Mouse (Mus musculus): ENCODE measurements around the gene 4833439L19Rik.

4833439L19Rik gene

DNA sequence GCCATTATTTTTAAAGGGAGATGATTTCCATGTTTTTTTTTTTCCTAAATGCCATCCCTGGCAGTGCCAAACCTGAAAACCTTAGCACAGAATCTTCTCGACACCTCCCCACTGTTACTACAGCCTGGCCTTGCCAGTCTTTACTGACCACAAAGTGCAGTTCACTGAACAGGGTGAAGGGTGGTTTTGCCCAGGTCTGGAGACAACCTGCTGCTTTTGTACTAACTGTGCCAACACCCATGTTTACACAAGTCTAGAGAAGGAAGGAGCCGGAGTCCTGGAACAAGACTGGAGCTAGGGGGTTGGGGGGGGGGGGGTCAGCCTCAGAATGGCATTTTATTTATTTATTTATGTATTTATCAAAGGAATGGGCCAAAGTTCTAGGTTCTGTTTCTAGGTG is 16.1 kb upstream of the 4833439L19Rik start:
- no peak for DNase-seq

DNA sequence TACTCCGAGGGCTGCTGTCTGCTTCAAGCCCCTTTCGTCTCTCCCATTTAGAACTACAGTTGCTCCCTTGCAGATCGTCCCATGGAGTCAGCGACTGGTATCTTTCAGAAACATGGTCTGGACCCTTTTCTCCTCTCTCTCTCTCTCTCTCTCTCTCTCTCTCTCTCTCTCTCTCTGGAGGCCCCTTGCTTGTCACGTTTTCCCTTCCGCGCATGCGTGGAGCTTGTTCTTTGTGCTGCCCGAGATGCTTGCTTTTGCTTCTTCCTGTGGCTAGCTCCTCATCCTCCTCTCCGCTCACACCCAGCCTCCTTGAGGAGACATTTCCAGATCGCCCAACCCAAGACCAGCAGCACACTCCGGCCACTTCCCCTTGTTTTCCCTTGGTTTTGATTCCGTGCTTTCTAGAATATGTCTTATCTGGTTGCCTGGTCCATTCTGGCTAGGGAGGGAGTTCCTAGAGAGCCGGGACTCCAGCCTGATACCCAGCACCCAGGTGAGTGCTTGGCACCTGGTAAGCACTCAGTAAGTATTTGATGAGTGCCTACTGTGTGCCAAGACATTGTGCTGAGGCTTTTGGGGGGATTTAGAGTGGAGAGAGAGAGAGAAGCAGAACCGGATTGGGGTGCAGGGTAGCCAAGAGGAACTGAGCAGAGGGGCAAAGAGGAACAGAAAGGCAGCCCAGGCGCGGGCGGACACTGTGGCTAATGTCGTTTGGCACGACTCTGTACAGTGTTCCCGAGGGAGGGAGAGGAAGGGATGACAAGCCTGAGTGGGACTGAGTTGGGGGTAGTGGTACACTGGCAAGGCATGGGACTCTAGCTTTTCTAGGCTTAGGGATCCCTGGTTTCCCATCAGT is 12.6 kb upstream of the 4833439L19Rik start:
- peak; percentile 41 to 50 for DNase-seq

DNA sequence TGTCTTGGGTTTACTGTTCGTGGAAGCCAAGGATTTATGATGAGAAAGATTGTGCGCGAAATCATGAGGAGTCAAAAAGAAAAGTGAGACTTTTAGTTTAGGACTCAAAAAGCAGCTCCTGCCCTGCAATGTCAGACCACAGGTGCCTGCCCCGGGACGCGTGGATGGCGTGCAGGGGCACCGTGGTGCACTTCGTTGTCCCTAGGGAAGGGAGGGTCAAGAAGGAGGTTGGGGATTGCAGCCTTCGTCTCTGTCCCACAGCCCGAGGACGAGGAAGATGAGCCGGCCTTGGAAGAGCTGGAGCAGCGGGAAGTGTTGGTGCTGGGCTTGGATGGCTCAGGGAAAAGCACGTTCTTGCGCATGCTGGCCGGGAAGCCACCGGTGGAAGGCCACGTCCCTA is 10.3 kb upstream of the 4833439L19Rik start:
- peak in 1 of 2 experiments; percentile 12 for DNase-seq

DNA sequence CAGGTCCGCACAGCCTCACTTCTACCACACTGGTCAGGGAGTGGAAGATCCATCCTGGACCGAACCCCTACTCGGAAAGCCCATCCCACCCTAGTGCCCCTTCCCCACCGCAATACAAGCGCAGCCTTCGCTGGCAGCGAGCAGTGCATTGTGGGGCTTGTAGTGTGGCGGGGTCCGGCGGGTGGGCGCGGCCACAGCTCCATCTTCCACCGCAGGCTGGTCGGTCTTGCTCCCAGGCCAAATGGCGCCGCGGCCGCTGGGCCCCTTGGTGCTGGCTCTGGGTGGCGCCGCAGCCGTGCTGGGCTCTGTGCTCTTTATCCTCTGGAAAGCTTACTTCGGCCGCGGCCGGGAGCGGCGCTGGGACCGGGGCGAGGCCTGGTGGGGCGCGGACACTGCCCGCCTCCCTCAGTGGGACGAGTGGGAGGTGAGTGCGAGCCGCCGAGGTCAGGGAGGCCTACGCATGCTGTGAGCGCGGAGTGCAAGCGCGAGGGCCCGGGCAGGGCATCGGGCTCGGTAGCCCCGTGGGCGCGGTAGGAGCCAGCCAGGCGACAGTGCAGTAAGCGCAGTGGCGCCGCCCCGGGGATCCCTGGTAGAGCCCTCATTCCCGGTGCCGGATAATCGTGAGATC is 9.7 kb upstream of the 4833439L19Rik start, which contains the start of gene Arl10:
Arl10 (plus strand) TSS at position 162 of the 628 bp plus-strand sequence.
- DNase-seq = peak; percentile 49 to 71

DNA sequence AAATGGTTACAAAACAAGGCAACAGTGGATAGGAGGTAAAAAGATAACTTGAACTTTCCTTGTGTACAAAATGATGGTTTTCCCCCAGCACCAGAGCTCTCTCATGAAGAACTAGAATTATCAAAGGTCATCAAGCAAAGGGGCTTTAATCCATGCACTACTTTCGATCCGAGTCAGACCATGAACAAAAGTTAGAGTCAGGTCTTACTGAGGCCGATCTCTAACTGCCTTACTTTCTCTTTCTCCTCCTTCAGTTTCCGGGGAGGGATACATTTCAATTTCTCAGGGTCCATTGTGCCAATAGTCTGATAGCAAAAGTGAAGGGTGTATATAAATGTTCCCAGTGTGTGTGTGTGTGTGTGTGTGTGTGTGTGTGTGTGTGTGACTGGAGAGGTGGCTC is 7.4 kb upstream of the 4833439L19Rik start:
- DNase-seq = no peak

DNA sequence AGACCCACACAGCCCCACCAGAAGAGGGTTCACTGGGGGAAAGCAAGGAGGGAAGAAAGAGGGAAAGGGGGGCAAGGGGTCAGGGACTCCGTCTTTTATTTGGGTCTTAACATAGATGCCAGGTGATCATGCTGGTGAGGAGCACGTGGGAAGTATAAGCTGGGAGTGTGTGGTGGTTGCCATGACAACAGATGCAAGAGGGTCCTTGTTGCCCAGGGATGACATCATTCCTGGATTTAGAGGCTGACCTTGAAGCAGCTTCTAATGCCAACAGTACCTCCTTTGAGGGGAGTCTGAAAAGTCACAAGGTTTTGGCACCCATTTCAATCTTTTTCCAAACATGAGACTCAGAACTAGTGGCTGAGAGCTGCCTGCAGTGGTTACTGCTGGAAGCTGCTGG is 6.4 kb upstream of the 4833439L19Rik start:
- DNase-seq = no peak

DNA sequence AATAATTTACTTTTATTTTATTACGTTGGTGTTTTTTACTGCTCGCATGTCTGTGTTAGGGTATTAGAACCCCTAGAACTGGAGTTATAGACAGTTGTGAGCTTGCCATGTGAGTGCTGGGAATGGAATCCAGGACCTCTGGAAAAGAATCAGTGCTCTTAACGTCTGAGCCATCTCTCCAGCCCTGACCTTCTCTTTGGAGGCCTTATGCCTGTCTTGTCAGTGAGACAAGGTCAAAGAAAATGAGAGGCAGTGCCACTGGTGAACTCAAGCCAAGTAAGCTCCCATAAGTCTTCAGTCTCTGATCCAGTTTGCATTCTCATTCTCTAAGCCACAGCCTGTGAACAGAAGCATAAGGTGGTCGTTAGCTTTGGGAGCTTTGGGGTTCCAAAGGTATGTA is 5.5 kb upstream of the 4833439L19Rik start:
- no peak for DNase-seq

DNA sequence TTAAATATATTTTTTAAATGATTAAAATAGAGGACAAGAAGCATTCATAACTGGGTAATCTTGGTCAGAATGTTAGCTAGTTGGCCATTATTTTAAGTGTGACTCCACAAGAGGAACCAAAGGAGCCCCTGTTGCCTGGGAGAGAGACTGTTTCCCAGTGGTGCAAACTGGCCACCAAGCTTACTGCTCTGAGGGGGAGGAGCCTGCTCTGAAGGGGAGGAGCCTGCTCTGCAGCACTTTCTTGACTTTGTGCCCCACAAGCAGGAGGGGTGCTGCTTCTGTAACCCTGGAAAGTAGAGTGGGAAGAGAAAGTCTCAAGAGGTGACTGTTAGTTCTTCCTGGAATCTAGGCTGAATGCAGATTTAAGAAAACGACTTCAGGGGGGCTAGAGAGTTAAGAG is 4.0 kb upstream of the 4833439L19Rik start:
- no peak for DNase-seq

DNA sequence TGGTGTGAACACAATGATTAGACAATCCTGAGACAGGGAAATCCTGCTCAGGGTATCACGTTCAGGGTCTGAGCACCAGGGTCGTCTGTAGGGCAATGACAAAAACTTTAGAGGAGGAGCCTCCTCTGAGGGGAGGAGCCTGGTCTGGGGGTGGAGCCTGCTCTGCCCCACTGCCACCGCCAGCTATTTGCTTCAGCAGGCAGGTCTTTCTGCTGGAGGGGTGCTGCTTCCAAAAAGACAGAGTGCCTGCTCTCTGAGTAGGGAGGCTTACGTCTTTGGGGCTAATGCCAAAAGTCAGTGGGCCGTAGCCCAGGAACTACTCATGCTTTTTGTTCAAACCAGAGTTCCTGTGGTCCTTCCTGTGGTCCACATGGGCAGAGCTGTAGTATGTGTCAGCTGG is 3.1 kb upstream of the 4833439L19Rik start:
- no peak for DNase-seq

DNA sequence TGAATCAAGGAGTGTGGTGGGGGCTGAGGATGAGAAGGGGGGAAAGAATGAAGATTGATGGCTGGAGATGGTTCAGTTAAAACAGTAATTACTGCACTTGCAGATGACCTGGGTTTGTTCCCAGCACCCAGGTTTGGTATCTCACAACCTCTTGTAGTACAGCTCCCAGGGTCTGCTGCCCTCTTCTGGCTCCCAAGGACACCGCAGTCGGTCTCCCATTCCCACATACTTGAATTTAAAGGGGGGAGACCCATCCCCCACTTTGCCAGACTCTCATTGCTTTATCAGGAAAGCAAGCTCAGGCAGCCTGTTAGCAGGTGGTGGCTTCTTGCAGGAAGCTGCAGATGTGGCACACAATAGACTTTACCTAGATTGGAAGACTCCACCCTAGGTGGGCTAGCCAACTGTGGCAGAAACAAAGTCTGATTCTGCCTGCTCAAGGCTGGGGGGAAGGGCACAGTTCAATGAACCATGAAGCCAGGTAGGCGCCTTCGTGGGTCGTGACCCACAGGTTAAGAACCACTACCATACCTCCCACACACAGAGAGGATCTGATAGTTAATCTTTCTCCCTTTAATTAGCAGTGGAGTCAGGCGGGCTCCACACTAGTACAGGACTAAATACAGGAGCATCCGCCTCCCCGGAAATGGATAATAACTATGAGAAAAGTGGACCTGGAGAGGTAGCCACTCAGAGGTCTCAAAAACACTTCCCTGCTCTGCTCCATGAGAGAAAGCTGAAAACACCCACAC is 535 bp upstream of the 4833439L19Rik start:
- DNase-seq = peak; percentile 40 to 57

DNA sequence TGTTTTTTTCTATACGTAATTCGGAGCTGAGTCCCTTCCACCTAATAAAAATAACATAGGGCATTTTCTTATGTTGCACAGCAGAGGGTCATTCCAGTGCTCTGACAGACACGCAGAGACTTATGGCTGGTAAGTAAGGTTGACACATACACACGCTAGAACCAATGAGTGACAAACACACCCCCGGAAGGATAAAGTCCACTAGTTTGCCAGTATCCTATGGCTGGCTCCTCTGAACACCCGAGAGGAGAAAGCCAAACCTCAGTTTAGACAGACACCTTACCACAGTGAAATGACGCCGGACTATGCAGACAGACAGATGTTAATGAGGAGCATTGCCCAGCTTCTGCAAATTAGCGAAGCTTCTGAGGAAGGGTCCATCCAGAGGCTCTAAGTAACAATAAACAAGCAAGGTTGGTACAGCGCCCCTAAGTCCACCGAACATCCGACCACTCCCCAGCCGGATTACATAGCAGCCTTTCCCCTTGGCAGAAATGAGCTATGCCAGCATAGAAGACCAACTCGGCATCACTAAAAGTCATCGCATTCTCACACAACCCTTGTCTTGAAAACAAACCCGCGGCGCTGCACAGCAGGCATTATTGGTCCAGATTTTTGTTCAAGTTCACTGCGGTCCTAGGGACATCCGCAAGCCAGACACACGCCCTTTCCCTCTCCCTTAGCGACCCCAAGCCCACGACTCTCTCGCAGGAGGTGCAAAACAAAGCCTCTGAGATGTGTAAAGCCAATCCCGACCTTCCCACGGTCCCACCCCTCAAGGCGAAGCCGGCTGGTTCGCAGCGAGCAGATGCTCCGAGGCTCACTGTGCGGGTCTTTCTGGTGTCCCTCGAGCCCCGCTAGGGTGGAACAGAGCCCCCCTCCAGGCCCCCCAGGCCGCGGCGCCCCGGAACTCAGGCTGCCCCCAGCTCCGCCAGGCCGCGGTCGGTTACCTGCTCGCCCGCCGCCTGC is 719 bp downstream of the 4833439L19Rik start:
- DNase-seq = peak in 1 of 2 experiments; percentile 16

DNA sequence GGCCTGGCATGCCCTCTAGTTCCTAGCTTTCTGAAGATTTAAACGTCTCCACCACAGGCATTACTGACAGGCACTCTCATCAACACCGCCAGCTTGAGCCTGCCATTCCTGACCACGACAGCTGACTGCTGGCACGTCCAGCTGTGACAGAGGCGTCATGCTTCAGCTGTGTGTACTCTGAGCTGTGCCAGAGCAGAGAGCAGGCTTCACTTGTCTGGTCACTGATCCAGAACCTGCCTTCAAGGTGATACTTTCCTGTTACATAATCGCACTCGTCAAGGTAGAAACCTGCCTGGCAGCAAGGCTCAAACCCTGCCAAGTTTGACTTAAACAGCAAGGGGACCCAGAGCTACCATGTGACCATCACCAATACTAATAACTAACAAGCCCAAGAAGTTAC is 2.7 kb downstream of the 4833439L19Rik start:
- no peak for DNase-seq

DNA sequence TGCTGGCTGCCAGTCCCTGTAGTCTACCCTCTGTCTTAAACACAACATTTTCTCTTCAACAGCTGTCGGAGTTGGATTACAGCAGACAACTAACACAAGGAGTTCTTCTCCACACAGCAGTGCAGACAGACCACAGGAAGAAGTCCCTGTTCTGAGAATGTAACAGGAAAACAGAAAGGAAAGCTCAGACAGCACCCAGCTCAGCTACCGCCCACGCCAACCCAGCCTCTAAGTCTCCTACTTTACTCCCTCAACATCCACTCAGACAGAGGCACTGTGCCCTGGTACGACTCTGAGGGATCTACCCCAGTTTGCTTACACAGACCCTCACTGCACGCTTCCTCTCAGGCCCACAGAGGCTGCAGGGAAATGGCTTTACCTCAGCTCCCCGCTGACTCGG is 4.6 kb downstream of the 4833439L19Rik start:
- no peak for DNase-seq

DNA sequence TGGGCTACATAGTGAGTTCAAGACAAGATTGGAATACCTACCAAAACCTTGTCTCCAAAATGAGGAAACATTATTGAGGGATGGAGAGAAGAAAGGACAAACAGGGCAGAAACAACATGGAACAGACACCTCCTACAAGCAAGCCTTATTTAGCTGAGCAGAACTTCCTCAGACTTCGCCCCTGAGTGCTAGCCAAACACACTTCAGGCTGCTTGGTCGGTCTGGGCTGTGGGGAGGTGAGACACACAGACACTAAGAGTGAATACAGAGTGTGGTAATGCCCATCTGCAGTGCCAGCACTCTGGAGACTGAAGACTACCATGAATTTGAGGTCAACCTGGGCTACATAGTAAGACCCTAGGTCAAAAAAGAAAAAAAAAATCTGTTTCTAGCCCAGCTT is 5.6 kb downstream of the 4833439L19Rik start:
- no peak for DNase-seq

DNA sequence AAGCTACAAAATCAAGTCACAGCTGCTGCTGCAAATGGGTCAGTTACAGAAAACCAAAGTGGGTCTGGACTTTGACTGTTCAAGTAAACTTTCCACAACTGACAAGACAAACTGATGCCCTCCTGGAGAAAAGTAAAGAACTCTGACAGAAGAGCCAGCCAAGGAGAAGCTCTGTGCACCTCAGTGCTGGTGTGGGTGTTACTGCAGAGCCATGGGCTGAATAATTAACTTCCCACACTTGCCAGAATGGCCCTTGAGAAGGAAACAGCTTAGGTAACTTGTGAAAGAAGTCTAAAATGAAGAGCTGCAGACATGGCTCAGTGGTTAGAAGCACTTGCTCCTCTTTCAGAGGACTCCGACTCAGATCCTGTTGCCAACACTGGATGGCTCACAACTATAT is 7.6 kb downstream of the 4833439L19Rik start:
- DNase-seq = no peak

DNA sequence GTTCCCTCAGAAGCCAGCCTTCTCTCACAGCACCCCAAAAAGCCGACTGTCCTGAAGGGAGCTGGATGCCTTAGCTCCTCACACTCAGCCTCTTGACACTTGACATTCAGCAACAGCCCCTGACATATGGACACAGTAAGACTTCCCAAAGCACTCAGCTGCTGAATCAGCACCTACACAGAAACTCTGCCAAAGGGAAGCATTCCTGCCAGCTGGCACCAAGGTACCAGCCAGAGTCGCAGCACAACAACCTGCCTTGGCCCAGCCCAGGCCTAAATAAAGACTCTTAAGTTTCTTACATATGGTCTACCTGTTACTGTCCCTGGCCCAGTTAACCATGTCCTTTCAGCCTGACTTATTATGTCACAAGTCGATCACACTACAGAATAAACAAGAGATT is 8.4 kb downstream of the 4833439L19Rik start:
- no peak for DNase-seq

DNA sequence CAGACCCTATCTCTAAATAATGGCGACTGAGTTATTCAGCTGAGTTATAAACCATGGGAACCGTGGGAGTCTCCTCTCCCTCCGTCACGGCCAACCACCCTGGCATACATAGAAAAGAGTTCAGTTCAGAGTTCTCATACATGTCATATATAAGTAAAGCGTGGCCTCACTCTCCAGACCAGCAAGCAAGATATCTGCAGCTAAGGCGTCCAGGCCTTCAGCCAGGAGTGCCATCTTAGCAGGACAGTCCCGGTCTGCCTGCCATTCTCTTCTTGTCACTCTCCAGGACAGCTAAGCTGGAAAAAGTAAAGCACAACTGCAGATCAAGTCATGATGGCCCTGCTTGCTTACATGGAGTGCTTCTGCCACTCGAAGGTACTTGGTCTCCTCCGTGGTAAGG is 9.1 kb downstream of the 4833439L19Rik start:
- DNase-seq = no peak

DNA sequence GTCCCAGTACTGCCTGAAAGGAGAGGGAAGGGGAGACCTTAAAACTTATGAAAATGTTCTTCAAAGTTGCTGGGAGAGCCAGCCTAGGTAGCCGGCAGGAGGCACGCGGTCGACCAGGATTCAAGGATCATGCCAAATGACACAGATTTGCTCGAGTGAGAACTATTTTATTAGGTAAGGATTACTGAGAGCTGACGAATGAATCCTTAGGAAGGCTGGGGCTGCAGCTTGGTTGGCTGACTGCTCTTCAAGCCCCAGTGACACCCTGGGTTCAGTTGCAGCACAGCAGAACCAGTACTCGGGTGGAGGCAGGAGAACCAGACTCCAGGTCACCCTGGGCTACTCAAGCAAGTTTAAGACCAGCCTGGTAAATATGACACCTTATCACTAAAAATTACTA is 17.2 kb downstream of the 4833439L19Rik start:
- DNase-seq = no peak

DNA sequence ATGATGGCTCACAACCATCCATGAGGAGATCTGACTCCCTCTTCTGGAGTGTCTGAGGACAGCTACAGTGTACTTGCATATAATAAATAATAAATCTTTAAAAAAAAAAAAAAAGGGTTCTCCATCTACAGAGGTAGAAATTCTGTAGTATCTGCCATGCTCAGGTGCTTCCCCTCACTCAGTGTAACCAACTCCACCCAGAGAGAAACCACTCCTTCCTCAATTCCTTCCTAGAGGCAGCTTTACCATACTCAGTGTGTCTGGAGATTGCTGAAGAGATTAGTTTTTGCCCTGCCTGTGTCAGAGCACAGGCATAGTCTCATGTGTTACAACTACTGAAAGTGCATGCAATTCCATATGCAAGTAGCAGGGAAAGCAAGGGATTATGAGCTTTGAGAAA is 33.1 kb downstream of the 4833439L19Rik start:
- DNase-seq = no peak

DNA sequence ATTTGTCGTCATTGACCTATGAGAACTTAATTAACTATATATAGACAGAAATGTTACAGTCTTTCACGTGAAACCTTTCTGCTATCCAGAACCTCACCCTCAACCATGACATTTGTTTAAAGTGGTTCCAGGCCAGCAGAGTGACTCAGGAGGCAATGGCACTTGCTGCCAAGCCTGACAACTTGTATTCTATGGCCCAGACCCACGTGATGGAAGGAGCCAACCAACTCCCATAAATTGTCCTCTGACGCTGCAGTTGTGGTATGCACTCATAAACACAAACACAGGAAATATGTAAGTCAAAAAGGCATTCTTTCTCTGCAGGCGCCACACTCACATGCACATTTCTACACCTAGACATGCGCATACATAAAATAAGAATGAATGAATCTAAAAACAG is 38.1 kb downstream of the 4833439L19Rik start:
- no peak for DNase-seq

DNA sequence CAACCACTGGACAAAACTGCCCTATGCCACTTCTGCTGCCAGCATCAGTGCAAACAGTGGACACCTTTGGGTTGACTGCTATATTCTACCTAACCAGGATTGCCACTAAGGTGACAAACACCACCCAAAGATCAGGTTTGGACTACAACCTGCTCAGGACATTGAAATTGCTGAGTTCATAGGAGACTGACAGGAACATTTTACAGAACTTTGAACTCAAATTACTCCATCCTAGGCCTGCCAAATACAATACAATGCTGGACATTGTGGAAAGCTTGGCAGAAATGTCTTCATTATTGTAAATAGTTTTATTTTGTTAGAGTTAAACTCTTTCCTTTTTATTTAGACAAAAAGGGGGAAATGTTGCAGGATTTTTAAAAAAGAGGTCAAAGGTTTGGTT is 44.1 kb downstream of the 4833439L19Rik start:
- DNase-seq = no peak

DNA sequence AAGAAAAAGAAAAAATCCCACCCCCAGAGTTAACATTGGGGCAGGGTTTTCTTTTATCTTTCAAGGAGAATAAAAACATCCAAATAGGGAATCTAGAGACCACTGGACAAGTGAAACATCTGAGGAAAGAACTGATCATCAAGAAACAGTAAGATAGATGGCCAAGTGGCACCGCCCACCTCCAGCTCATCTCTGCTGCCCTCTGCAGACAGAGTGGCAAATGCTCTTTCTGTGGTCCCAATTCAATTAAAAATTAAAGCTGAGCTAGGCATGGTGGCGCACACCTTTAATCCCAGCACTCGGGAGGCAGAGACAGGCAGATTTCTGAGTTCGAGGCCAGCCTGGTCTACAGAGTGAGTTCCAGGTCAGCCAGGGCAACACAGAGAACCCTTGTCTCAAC is 45.0 kb downstream of the 4833439L19Rik start:
- peak; percentile 29 to 61 for DNase-seq

Data from spleen, adult 18-20 months (tissue).